Mouse (Mus musculus): ENCODE measurements around the gene Sbk2. TPM values are rescaled to one million over a fixed set of nuclear protein-coding genes. Genes with fewer than 3 reads are reported as not detected.

The Sbk2 gene
- polyA plus RNA-seq, 1 experiment: 0.06 TPM

GRCm38 (mm10) chr7:4936832-4937231, 27.4 kb downstream of the Sbk2 start:
- Histone ChIP-seq H3K79me2 (ENCODE audit: control insufficient read depth, insufficient read depth) (no peaks in the 10 kb centered on the region), H3ac (ENCODE audit: control insufficient read depth, insufficient read length, low read depth) (no peak overlapping the region), H3K36me3 (ENCODE audit: control insufficient read depth, insufficient read depth) (no peaks in the 10 kb centered on the region), H3K27me3 (ENCODE audit: control insufficient read depth, insufficient read depth, insufficient read length) (no peaks in the 10 kb centered on the region), H3K79me3 (ENCODE audit: low read depth) (no peaks in the 10 kb centered on the region), H3K4me3 (ENCODE audit: insufficient read depth, poor library complexity, severe bottlenecking) (no peak overlapping the region)
- TF ChIP-seq FOSL1 (IDR thresholded peaks at IDR 0.05; ENCODE audit: insufficient read depth, low read length, poor library complexity, severe bottlenecking): no peak
- TF ChIP-seq CTCF (IDR thresholded peaks at IDR 0.05; ENCODE audit: control insufficient read depth, insufficient read depth, insufficient read length): no peak
- no peak for TF ChIP-seq USF1 (IDR thresholded peaks at IDR 0.05; ENCODE audit: low read depth)
- TF ChIP-seq MYOG (IDR thresholded peaks at IDR 0.05; ENCODE audit: control insufficient read depth, extremely low read depth, insufficient read length): no peak
- TF ChIP-seq CEBPB (IDR thresholded peaks at IDR 0.05; ENCODE audit: low read depth): no peak
- no peak for TF ChIP-seq MAX (IDR thresholded peaks at IDR 0.05)
- no peak for TF ChIP-seq MYOD1 (IDR thresholded peaks at IDR 0.05; ENCODE audit: control insufficient read depth, insufficient read length, low read depth)

GRCm38 (mm10) chr7:4934160-4934914, 29.9 kb downstream of the Sbk2 start:
- Histone ChIP-seq H3K79me2 (ENCODE audit: control insufficient read depth, insufficient read depth) (no peaks in the 10 kb centered on the region), H3K79me3 (ENCODE audit: low read depth) (no peaks in the 10 kb centered on the region), H3K27me3 (ENCODE audit: control insufficient read depth, insufficient read depth, insufficient read length) (no peaks in the 10 kb centered on the region), H3ac (ENCODE audit: control insufficient read depth, insufficient read length, low read depth) (no peak overlapping the region), H3K4me3 (ENCODE audit: insufficient read depth, poor library complexity, severe bottlenecking) (no peak overlapping the region), H3K36me3 (ENCODE audit: control insufficient read depth, insufficient read depth) (no peaks in the 10 kb centered on the region)
- no peak for TF ChIP-seq FOSL1 (IDR thresholded peaks at IDR 0.05; ENCODE audit: insufficient read depth, low read length, poor library complexity, severe bottlenecking)
- TF ChIP-seq USF1 (IDR thresholded peaks at IDR 0.05; ENCODE audit: low read depth): no peak
- TF ChIP-seq MAX (IDR thresholded peaks at IDR 0.05): no peak
- TF ChIP-seq MYOD1 (IDR thresholded peaks at IDR 0.05; ENCODE audit: control insufficient read depth, insufficient read length, low read depth): no peak
- no peak for TF ChIP-seq CTCF (IDR thresholded peaks at IDR 0.05; ENCODE audit: control insufficient read depth, insufficient read depth, insufficient read length)
- TF ChIP-seq CEBPB (IDR thresholded peaks at IDR 0.05; ENCODE audit: low read depth): no peak
- no peak for TF ChIP-seq MYOG (IDR thresholded peaks at IDR 0.05; ENCODE audit: control insufficient read depth, extremely low read depth, insufficient read length)

GRCm38 (mm10) chr7:4933103-4933502, 31.1 kb downstream of the Sbk2 start:
- Histone ChIP-seq H3ac (ENCODE audit: control insufficient read depth, insufficient read length, low read depth) (no peak overlapping the region), H3K79me2 (ENCODE audit: control insufficient read depth, insufficient read depth) (no peaks in the 10 kb centered on the region), H3K79me3 (ENCODE audit: low read depth) (no peaks in the 10 kb centered on the region), H3K27me3 (ENCODE audit: control insufficient read depth, insufficient read depth, insufficient read length) (no peaks in the 10 kb centered on the region), H3K4me3 (ENCODE audit: insufficient read depth, poor library complexity, severe bottlenecking) (no peak overlapping the region), H3K36me3 (ENCODE audit: control insufficient read depth, insufficient read depth) (no peaks in the 10 kb centered on the region)
- TF ChIP-seq USF1 (IDR thresholded peaks at IDR 0.05; ENCODE audit: low read depth) (no peak), CTCF (IDR thresholded peaks at IDR 0.05; ENCODE audit: control insufficient read depth, insufficient read depth, insufficient read length) (no peak), CEBPB (IDR thresholded peaks at IDR 0.05; ENCODE audit: low read depth) (no peak), MYOG (IDR thresholded peaks at IDR 0.05; ENCODE audit: control insufficient read depth, extremely low read depth, insufficient read length) (no peak), MYOD1 (IDR thresholded peaks at IDR 0.05; ENCODE audit: control insufficient read depth, insufficient read length, low read depth) (no peak), MAX (IDR thresholded peaks at IDR 0.05) (no peak), FOSL1 (IDR thresholded peaks at IDR 0.05; ENCODE audit: insufficient read depth, low read length, poor library complexity, severe bottlenecking) (no peak)

GRCm38 (mm10) chr7:4928323-4928722, 35.9 kb downstream of the Sbk2 start:
- no peaks in the 10 kb centered on the region for H3K36me3 ChIP-seq (ENCODE audit: control insufficient read depth, insufficient read depth)
- no peak overlapping the region for H3K4me3 ChIP-seq (ENCODE audit: insufficient read depth, poor library complexity, severe bottlenecking)
- H3ac ChIP-seq (ENCODE audit: control insufficient read depth, insufficient read length, low read depth): no peak overlapping the region
- H3K27me3 ChIP-seq (ENCODE audit: control insufficient read depth, insufficient read depth, insufficient read length): no peaks in the 10 kb centered on the region
- H3K79me2 ChIP-seq (ENCODE audit: control insufficient read depth, insufficient read depth): no peaks in the 10 kb centered on the region
- no peak for TF ChIP-seq FOSL1 (IDR thresholded peaks at IDR 0.05; ENCODE audit: insufficient read depth, low read length, poor library complexity, severe bottlenecking)
- no peak for TF ChIP-seq USF1 (IDR thresholded peaks at IDR 0.05; ENCODE audit: low read depth)
- TF ChIP-seq MAX (IDR thresholded peaks at IDR 0.05): no peak
- no peak for TF ChIP-seq CTCF (IDR thresholded peaks at IDR 0.05; ENCODE audit: control insufficient read depth, insufficient read depth, insufficient read length)
- TF ChIP-seq MYOG (IDR thresholded peaks at IDR 0.05; ENCODE audit: control insufficient read depth, extremely low read depth, insufficient read length): no peak
- TF ChIP-seq CEBPB (IDR thresholded peaks at IDR 0.05; ENCODE audit: low read depth): no peak
- TF ChIP-seq MYOD1 (IDR thresholded peaks at IDR 0.05; ENCODE audit: control insufficient read depth, insufficient read length, low read depth): no peak
- H3K79me3 ChIP-seq (ENCODE audit: low read depth): no peaks in the 10 kb centered on the region

GRCm38 (mm10) chr7:4927711-4928110, 36.5 kb downstream of the Sbk2 start:
- TF ChIP-seq MYOD1 (IDR thresholded peaks at IDR 0.05; ENCODE audit: control insufficient read depth, insufficient read length, low read depth) (no peak), MAX (IDR thresholded peaks at IDR 0.05) (no peak), MYOG (IDR thresholded peaks at IDR 0.05; ENCODE audit: control insufficient read depth, extremely low read depth, insufficient read length) (no peak)
- H3K27me3 ChIP-seq (ENCODE audit: control insufficient read depth, insufficient read depth, insufficient read length): no peaks in the 10 kb centered on the region
- H3ac ChIP-seq (ENCODE audit: control insufficient read depth, insufficient read length, low read depth): no peak overlapping the region
- H3K4me3 ChIP-seq (ENCODE audit: insufficient read depth, poor library complexity, severe bottlenecking): no peak overlapping the region
- H3K79me3 ChIP-seq (ENCODE audit: low read depth): no peaks in the 10 kb centered on the region
- H3K36me3 ChIP-seq (ENCODE audit: control insufficient read depth, insufficient read depth): no peaks in the 10 kb centered on the region
- no peaks in the 10 kb centered on the region for H3K79me2 ChIP-seq (ENCODE audit: control insufficient read depth, insufficient read depth)
